Mouse (Mus musculus) forebrain, embryonic 10.5 days (tissue): ENCODE data around the gene Ccdc91. TPM values are rescaled to one million over a fixed set of nuclear protein-coding genes. Genes with fewer than 3 reads are reported as not detected.
A peak's percentile ranks its signal among the peaks of the same experiment; 100 is the strongest.

ENCODE experiments used
- DNase-seq: peaks from one replicate; pipeline ENCODE4 v3.0.0-alpha.2; 2017; ENCODE audit warnings: low spot score; ENCODE audit errors: extremely low spot score
- H3K27ac ChIP-seq: fragments of 300-500 bp; sonication (generic); 2 replicates; pipeline ENCODE4 v1.5.1; 2016; ENCODE audit warnings: mild to moderate bottlenecking
- H3K27me3 ChIP-seq: fragments of 300-500 bp; sonication (generic); 2 replicates; pipeline ENCODE4 v1.6.1; 2016; ENCODE audit warnings: mild to moderate bottlenecking; ENCODE audit not compliant: poor library complexity, severe bottlenecking
- H3K36me3 ChIP-seq: fragments of 300-500 bp; sonication (generic); replicated peaks from 2 replicates; pipeline ENCODE4 v1.6.1; 2016; ENCODE audit warnings: mild to moderate bottlenecking, moderate library complexity
- H3K4me1 ChIP-seq: fragments of 300-500 bp; sonication (generic); 2 replicates; pipeline ENCODE4 v1.6.1; 2016
- H3K4me3 ChIP-seq: fragments of 300-500 bp; sonication (generic); 2 replicates; pipeline ENCODE4 v1.5.1; 2016; ENCODE audit warnings: mild to moderate bottlenecking, moderate library complexity
- H3K9me3 ChIP-seq: fragments of 300-500 bp; sonication (generic); 2 replicates; pipeline ENCODE4 v1.6.1; 2016; ENCODE audit warnings: mild to moderate bottlenecking, moderate library complexity
- WGBS: fragments of 180-500 bp; shearing (Covaris S2); methylation state at CpG from one replicate; pipeline ENCODE4 v1.1.7; 2016; 5-methylcytosine and 5-hydroxymethylcytosine counted together
- polyA plus RNA-seq: library from polyadenylated mRNA; unstranded; fragments of >200 nt; fragmentation: Nextera tagmentation; extraction: Ambion mirVana; gene quantifications from 2 replicates; pipeline ENCODE4 v1.2.1, GENCODE M21; 2016

The Ccdc91 gene
- polyA plus RNA-seq, 1 experiment from 2014 or later: 24.9 TPM

- Histone ChIP-seq H3K27ac (no peak overlapping the region), H3K4me1 (0 out of 2 replicates have a peak, but pooled peaks cover 3% of the 10 kb centered on the region), H3K4me3 (no peak overlapping the region), H3K36me3 (no peaks in the 10 kb centered on the region), H3K27me3 (no peaks in the 10 kb centered on the region), H3K9me3 (no peaks in the 10 kb centered on the region)
- DNase-seq: no peak
- 79% methylated on average over 3 of the region's 3 CpGs for WGBS
These were observed 112.0 kb downstream of the Ccdc91 start for GRCm38 (mm10) chr6:147587675-147588074.

DNA sequence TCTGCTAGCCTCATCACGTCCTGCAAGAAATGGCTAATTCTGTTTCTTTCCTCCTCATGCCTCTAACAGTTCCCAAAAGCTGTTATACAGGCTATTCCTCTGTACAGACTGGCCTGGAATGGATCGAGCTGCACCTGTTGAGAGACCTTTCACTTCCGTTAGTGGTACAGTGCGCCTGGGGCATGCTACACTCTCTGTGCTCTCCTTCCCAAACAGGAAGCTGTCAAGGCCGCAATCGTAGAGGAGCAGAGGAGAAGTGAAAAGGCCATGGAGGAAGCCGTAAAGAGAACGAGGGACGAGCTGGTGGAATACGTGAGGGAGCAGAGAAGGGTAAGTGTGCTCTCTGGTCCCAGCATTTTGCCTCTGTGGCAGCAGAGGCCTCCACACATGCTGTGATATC, 131.0 kb downstream of the Ccdc91 start:
- Histone ChIP-seq H3K27me3 (no peaks in the 10 kb centered on the region), H3K4me1 (peaks cover 5% of the 10 kb centered on the region), H3K4me3 (no peak overlapping the region), H3K9me3 (no peaks in the 10 kb centered on the region), H3K36me3 (no peaks in the 10 kb centered on the region), H3K27ac (no peak overlapping the region)
- no peak for DNase-seq
- 87% methylated on average over 10 of the region's 10 CpGs for WGBS

GRCm38 (mm10) chr6:147607613-147608012, 132.0 kb downstream of the Ccdc91 start:
- 68% methylated on average over 6 of the region's 6 CpGs for WGBS
- no peak overlapping the region for H3K4me3 ChIP-seq
- no peak overlapping the region for H3K27ac ChIP-seq
- no peaks in the 10 kb centered on the region for H3K9me3 ChIP-seq
- H3K4me1 ChIP-seq: peaks cover 5% of the 10 kb centered on the region
- DNase-seq: no peak
- H3K36me3 ChIP-seq: no peaks in the 10 kb centered on the region
- no peaks in the 10 kb centered on the region for H3K27me3 ChIP-seq

DNA sequence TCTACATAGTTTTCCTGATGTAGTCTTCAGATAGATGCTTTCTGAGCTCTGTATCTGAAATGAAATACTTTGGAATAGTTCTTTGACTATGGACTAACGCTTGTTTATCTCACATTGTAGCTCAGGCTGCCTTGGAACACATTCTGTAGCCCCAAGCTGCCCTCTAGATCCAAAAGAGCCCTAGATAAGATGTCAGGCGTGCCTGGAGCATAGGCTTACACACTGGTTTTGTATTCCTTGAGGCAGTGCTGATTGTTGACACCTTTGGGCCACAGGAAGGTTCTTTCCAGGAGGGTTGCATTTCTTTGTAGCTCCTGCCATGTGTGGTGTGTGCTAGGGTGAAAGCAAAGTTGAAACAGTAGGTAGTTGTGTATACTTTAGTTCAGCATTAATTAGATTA, 139.7 kb downstream of the Ccdc91 start:
- Histone ChIP-seq H3K4me3 (no peak overlapping the region), H3K9me3 (no peaks in the 10 kb centered on the region), H3K27me3 (no peaks in the 10 kb centered on the region), H3K27ac (no peak overlapping the region), H3K4me1 (no peaks in the 10 kb centered on the region), H3K36me3 (no peaks in the 10 kb centered on the region; the same call in 1 of the 2 replicates)
- 80% methylated on average over 2 of the region's 2 CpGs for WGBS
- DNase-seq: no peak

GRCm38 (mm10) chr6:147623142-147623541, 147.5 kb downstream of the Ccdc91 start:
- Histone ChIP-seq H3K36me3 (no peaks in the 10 kb centered on the region), H3K27ac (no peak overlapping the region), H3K4me3 (no peak overlapping the region), H3K4me1 (no peaks in the 10 kb centered on the region), H3K9me3 (no peaks in the 10 kb centered on the region), H3K27me3 (no peaks in the 10 kb centered on the region)
- no peak for DNase-seq
- 92% methylated on average over 3 of the region's 3 CpGs for WGBS

DNA sequence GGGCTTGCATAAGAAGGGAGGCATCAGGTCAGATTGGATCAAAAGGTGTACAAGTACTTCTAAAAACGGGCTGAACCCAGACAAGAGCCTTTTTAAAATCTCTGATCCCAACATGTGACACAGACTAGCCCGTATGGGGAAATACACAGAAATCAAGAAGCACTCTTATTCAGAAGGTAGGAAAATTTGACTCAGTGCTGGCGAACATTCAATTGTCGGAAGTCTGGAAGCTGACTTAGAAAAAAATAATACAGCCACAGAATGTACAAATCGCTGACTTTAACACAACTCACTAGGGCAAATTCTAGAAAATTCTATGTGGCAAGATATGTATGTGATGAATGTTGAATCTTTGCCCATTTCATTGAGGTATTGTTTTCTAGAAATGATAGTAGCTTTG, 160.8 kb downstream of the Ccdc91 start:
- WGBS: 86% methylated on average over 5 of the region's 5 CpGs
- H3K9me3 ChIP-seq: no peaks in the 10 kb centered on the region
- no peaks in the 10 kb centered on the region for H3K27me3 ChIP-seq
- no peak overlapping the region for H3K4me3 ChIP-seq
- H3K36me3 ChIP-seq: no peaks in the 10 kb centered on the region
- H3K4me1 ChIP-seq: peaks cover 3% of the 10 kb centered on the region; the same call in 1 of the 2 replicates
- no peak overlapping the region for H3K27ac ChIP-seq
- no peak for DNase-seq

DNA sequence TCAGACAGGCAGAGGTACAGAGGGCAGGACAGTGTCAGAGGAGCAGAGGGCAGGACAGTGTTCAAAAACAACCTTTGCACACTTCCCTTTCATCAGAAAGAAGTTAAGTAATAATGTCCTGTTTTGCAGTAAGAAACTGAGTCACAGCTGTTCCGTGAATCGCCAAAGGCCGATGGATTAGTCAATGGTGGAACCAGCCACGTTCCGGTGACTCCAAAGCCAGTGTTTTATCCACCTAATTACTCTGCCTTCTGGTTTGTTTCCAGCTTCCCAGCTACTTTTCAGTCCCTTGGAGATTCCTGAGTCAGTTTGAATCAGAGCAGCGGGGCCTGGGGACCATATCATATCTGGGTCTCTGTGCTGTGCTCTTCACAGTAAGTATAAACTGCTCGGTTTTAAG, 168.2 kb downstream of the Ccdc91 start:
- no peak for DNase-seq
- Histone ChIP-seq H3K4me3 (no peak overlapping the region), H3K36me3 (no peaks in the 10 kb centered on the region), H3K27ac (no peak overlapping the region), H3K27me3 (no peaks in the 10 kb centered on the region), H3K4me1 (no peaks in the 10 kb centered on the region), H3K9me3 (no peaks in the 10 kb centered on the region)
- WGBS: 88% methylated on average over 7 of the region's 7 CpGs

- H3K27ac ChIP-seq: no peak overlapping the region
- no peaks in the 10 kb centered on the region for H3K36me3 ChIP-seq
- no peaks in the 10 kb centered on the region for H3K27me3 ChIP-seq
- H3K9me3 ChIP-seq: no peaks in the 10 kb centered on the region
- no peak overlapping the region for H3K4me3 ChIP-seq
- no peaks in the 10 kb centered on the region for H3K4me1 ChIP-seq
- DNase-seq: no peak
These were observed 168.8 kb downstream of the Ccdc91 start for GRCm38 (mm10) chr6:147644391-147644790.

GRCm38 (mm10) chr6:147646401-147646968, 170.9 kb downstream of the Ccdc91 start:
- DNase-seq: no peak
- Histone ChIP-seq H3K4me3 (no peak overlapping the region), H3K27ac (no peak overlapping the region), H3K36me3 (no peaks in the 10 kb centered on the region), H3K27me3 (no peaks in the 10 kb centered on the region), H3K9me3 (no peaks in the 10 kb centered on the region), H3K4me1 (no peaks in the 10 kb centered on the region)
- WGBS: 88% methylated on average over 11 of the region's 11 CpGs

GRCm38 (mm10) chr6:147658025-147658424, 182.4 kb downstream of the Ccdc91 start:
- no peaks in the 10 kb centered on the region for H3K27me3 ChIP-seq
- no peak for DNase-seq
- no peak overlapping the region for H3K4me3 ChIP-seq
- H3K27ac ChIP-seq: no peak overlapping the region
- H3K36me3 ChIP-seq: no peaks in the 10 kb centered on the region
- no peaks in the 10 kb centered on the region for H3K4me1 ChIP-seq
- H3K9me3 ChIP-seq: no peaks in the 10 kb centered on the region

GRCm38 (mm10) chr6:147660718-147661117, 185.1 kb downstream of the Ccdc91 start:
- Histone ChIP-seq H3K36me3 (no peaks in the 10 kb centered on the region), H3K9me3 (no peaks in the 10 kb centered on the region), H3K4me3 (no peak overlapping the region), H3K27me3 (no peaks in the 10 kb centered on the region), H3K4me1 (no peaks in the 10 kb centered on the region), H3K27ac (no peak overlapping the region)
- 82% methylated on average over 1 of the region's 1 CpGs for WGBS
- DNase-seq: no peak

DNA sequence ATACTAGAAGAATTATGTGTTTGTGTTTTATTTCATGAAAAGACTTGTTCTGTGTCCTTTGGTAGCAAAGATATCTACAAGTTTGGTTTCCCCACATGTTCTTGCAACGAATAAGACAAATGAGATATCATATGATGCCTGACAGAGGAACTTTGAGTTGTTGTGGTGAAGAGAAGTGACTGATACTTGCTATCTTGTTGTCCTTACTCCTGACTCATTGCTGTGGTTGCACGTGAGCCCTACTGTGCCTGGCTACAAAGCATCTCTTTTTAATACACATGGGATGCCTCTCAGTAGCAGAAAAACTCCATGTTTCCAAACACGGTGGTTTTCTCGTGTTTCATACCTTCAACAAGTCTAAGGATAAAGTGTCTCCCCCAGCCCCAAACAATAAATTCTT, 186.2 kb downstream of the Ccdc91 start:
- H3K9me3 ChIP-seq: no peaks in the 10 kb centered on the region
- H3K4me3 ChIP-seq: no peak overlapping the region
- H3K4me1 ChIP-seq: no peaks in the 10 kb centered on the region
- no peak for DNase-seq
- H3K36me3 ChIP-seq: no peaks in the 10 kb centered on the region
- WGBS: 81% methylated on average over 4 of the region's 4 CpGs
- no peaks in the 10 kb centered on the region for H3K27me3 ChIP-seq
- no peak overlapping the region for H3K27ac ChIP-seq

DNA sequence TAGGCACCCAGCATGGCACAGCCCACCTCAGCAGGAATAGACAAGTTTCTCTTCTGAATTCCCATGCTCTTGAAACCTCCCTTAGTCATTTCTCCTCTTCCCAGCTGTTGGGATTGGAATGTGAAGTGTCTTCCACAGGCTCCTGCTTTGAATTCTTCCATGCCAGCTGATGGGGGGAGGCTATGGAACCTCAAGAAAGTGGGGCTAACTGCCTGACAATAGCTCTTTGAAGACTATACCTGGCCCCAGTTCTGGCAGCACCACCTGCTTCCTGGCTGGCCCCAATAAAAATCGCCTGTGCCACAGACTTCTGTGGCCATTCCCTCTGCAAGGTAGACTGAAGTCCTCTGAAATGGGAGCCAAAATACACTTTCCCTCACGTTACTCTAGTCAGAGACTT, 187.0 kb downstream of the Ccdc91 start:
- H3K27me3 ChIP-seq: no peaks in the 10 kb centered on the region
- no peak overlapping the region for H3K27ac ChIP-seq
- no peak for DNase-seq
- H3K9me3 ChIP-seq: no peaks in the 10 kb centered on the region
- no peaks in the 10 kb centered on the region for H3K4me1 ChIP-seq
- H3K36me3 ChIP-seq: no peaks in the 10 kb centered on the region
- no peak overlapping the region for H3K4me3 ChIP-seq
- 67% methylated on average over 2 of the region's 2 CpGs for WGBS

GRCm38 (mm10) chr6:147664339-147664738, 188.7 kb downstream of the Ccdc91 start:
- WGBS: 57% methylated on average over 3 of the region's 3 CpGs
- DNase-seq: peak; percentile 18
- H3K27ac ChIP-seq: no peak overlapping the region
- no peak overlapping the region for H3K4me3 ChIP-seq
- no peaks in the 10 kb centered on the region for H3K36me3 ChIP-seq
- H3K27me3 ChIP-seq: no peaks in the 10 kb centered on the region
- H3K9me3 ChIP-seq: no peaks in the 10 kb centered on the region
- no peaks in the 10 kb centered on the region for H3K4me1 ChIP-seq
